Mouse (Mus musculus) erythroblast, embryonic 14.5 days (primary cell): ENCODE data around the gene Palm.

Experiments used
- GATA1 ChIP-seq: IDR thresholded peaks from 2 replicates; pipeline ENCODE4 v1.6.1; 2012; ENCODE audit warnings: low read length, inconsistent platforms, mixed read lengths
- TAL1 ChIP-seq: IDR thresholded peaks from 3 replicates; pipeline ENCODE4 v1.6.1; 2012; ENCODE audit warnings: low read length, inconsistent platforms, mixed read lengths

GRCm38 (mm10) chr10:79817111-79817510 is 23.7 kb downstream of the Palm start:
- TF ChIP-seq TAL1 (no peak), GATA1 (no peak)
